Mouse (Mus musculus) right cerebral cortex, adult 2 months (tissue): ENCODE measurements around the gene Gm2026.
"Not testable (repeated sequence)": the region's sequence is repeated elsewhere in the genome, so short reads cannot be mapped to it uniquely, and the experiment has no call there.

ENCODE experiments used
- DNase-seq, 2 experiments: peaks; one replicate each; pipeline ENCODE4 v3.0.0; 2021 to 2022; ENCODE audit warnings: low spot score in 2 of 2

The Gm2026 gene

DNA sequence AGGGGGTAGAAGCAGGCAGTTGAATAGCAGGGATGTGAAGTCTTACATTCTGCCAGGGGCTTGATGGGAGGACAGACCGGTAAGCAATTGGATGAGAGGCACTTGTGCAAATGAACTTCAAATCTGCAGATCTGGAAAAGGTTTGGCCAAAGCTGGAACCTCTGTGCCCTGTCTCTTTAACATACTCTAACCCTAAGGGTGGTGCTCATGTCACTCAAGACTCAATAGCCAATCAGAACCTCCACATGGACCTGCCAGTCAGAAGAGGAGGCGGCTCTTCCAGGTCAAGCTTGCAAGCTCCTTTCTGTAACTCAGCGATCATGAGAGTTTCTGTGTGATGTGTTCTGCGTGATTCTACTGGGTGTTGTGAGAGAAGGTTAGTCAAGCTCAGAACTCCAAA is at the start of gene Gm2026:
Gene Gm2026 (plus strand): TSS at position 301 of the 400 bp plus-strand sequence.
- not testable (repeated sequence) for DNase-seq

DNA sequence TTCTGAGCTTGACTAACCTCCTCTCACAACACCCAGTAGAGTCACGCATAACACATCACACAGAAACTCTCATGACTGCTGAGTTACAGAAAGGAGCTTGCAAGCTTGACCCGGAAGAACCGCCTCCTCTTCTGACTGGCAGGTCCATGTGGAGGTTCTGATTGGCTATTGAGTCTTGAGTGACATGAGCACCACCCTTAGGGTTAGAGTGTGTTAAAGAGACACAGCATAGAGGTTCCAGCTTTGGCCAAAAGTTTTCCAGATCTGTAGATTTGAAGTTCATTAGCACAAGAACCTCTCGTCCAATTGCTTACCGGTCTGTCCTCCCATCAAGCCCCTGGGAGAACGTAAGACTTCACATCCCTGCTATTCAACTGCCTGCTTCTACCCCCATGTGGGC is 34.1 kb upstream of the Gm2026 start, which contains the start of gene Zfp966:
Gene Zfp966 (minus strand): TSS at position 101 of the 400 bp plus-strand sequence.
- not testable (repeated sequence) for DNase-seq
